Mouse (Mus musculus): ENCODE data around the gene Frs3.

DNA sequence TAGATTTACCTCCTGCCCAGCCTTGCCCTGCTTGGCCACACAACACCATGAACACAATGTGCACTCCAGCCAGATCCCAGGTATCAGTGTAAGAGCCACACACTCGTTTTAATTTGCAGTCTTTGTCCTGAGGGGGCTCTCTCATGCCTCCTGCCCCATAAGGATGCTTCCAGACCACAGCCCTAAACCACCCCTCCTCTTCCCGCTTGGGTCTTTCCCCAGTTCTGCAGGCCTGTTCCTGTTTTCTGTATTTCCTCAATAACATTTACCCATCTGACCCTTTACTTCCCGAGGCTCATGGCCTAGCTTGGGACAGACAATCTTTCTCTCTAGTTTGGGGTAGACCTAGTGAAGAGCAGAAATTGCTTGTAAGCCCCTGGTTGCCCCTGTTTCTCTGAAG lies 26.2 kb downstream of the Frs3 start:
- TF ChIP-seq CTCF (IDR thresholded peaks at IDR 0.05; ENCODE audit: borderline replicate concordance, insufficient read depth, low read depth, low read length) = no peak
- TF ChIP-seq POLR2A (IDR thresholded peaks at IDR 0.05; ENCODE audit: borderline replicate concordance, insufficient read depth, low read length) = no peak
